Mouse (Mus musculus) embryonic facial prominence, embryonic 12.5 days (tissue): ENCODE measurements around the gene Espn. TPM values are rescaled to one million over a fixed set of nuclear protein-coding genes. Genes with fewer than 3 reads are reported as not detected.

Experiments
- ATAC-seq: fragments of 200-750 bp; cut with Nextera tagmentation; 2 replicates; pipeline ENCODE4 v1.8.0; 2017; ENCODE audit not compliant: insufficient number of reproducible peaks, insufficient read depth, low FRiP score, low TSS enrichment
- H3K27ac ChIP-seq: fragments of 300-500 bp; sonication (generic); 2 replicates; pipeline ENCODE4 v1.5.1; 2016; ENCODE audit warnings: mild to moderate bottlenecking
- H3K27me3 ChIP-seq: fragments of 300-500 bp; sonication (generic); 2 replicates; pipeline ENCODE4 v1.6.1; 2016; ENCODE audit warnings: mild to moderate bottlenecking, moderate library complexity
- H3K36me3 ChIP-seq: fragments of 300-500 bp; sonication (generic); 2 replicates; pipeline ENCODE4 v1.6.1; 2016; ENCODE audit warnings: mild to moderate bottlenecking
- H3K4me1 ChIP-seq: fragments of 300-500 bp; sonication (generic); 2 replicates; pipeline ENCODE4 v1.6.1; 2016
- H3K4me2 ChIP-seq: fragments of 300-500 bp; sonication (generic); replicated peaks from 2 replicates; pipeline ENCODE4 v1.6.1; 2016; ENCODE audit warnings: mild to moderate bottlenecking, moderate library complexity
- H3K4me3 ChIP-seq: fragments of 300-500 bp; sonication (generic); 2 replicates; pipeline ENCODE4 v1.5.1; 2016; ENCODE audit warnings: mild to moderate bottlenecking
- H3K9ac ChIP-seq: fragments of 300-500 bp; sonication (generic); 2 replicates; pipeline ENCODE4 v1.6.1; 2016; ENCODE audit warnings: mild to moderate bottlenecking, moderate library complexity
- H3K9me3 ChIP-seq: fragments of 300-500 bp; sonication (generic); 2 replicates; pipeline ENCODE4 v1.6.1; 2016; ENCODE audit warnings: mild to moderate bottlenecking, moderate library complexity
- WGBS: fragments of 180-500 bp; shearing (Covaris S2); methylation state at CpG from one replicate; pipeline ENCODE4 v1.1.7; 2016; 5-methylcytosine and 5-hydroxymethylcytosine counted together
- polyA plus RNA-seq: library from polyadenylated mRNA; unstranded; fragments of >200 nt; fragmentation: Nextera tagmentation; extraction: Ambion mirVana; gene quantifications from 2 replicates; pipeline ENCODE4 v1.2.1, GENCODE M21; 2016

Espn gene
- polyA plus RNA-seq, 1 experiment from 2014 or later: 6.6 TPM

- 70% methylated on average over 6 of the region's 6 CpGs for WGBS
- Histone ChIP-seq H3K4me3 (peak overlapping the region; percentile 65), H3K4me2 (peak overlapping the region; percentile 96), H3K9ac (peak overlapping the region; percentile 85), H3K9me3 (no peaks in the 10 kb centered on the region), H3K4me1 (peaks cover 16% of the 10 kb centered on the region), H3K27ac (0 out of 2 replicates have a peak overlapping the region, but pooled peaks have one; percentile 71), H3K27me3 (peaks cover 20% of the 10 kb centered on the region), H3K36me3 (no peaks in the 10 kb centered on the region)
- ATAC-seq: no peak
Observed at GRCm38 (mm10) chr4:152177174-152177536, 25.0 kb upstream of the Espn start.

GRCm38 (mm10) chr4:152176638-152177037, 24.5 kb upstream of the Espn start:
- Histone ChIP-seq H3K9me3 (no peaks in the 10 kb centered on the region), H3K27ac (no peak overlapping the region), H3K4me1 (peaks cover 16% of the 10 kb centered on the region), H3K9ac (no peak overlapping the region), H3K27me3 (peaks cover 20% of the 10 kb centered on the region), H3K36me3 (no peaks in the 10 kb centered on the region), H3K4me2 (no peak overlapping the region), H3K4me3 (no peak overlapping the region)
- no peak for ATAC-seq
- WGBS: 78% methylated on average over 3 of the region's 3 CpGs

DNA sequence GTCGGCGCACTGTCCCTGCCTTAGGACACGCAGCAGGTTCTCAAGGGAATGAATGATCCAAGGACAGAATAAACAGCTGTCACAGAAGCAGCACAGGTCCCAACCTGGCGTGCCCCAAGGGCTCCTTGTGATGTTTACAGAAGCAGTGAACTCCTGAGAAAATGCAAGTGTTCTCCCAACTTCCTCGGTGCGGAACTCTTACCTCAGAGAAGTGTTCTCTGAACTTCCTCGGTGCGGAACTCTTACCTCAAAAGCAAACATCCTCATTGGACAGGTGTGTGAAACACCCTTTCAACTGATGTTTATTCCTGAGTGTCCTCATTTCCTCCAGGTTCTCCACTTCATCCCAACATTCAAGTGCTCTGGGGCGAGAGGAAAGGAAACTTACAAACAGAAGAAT, 21.8 kb upstream of the Espn start:
- Histone ChIP-seq H3K9me3 (no peaks in the 10 kb centered on the region), H3K27ac (no peak overlapping the region), H3K36me3 (no peaks in the 10 kb centered on the region), H3K4me3 (no peak overlapping the region), H3K27me3 (peaks cover 8% of the 10 kb centered on the region), H3K4me1 (peaks cover 10% of the 10 kb centered on the region), H3K9ac (no peak overlapping the region), H3K4me2 (no peak overlapping the region)
- no peak for ATAC-seq
- WGBS: 82% methylated on average over 9 of the region's 9 CpGs

DNA sequence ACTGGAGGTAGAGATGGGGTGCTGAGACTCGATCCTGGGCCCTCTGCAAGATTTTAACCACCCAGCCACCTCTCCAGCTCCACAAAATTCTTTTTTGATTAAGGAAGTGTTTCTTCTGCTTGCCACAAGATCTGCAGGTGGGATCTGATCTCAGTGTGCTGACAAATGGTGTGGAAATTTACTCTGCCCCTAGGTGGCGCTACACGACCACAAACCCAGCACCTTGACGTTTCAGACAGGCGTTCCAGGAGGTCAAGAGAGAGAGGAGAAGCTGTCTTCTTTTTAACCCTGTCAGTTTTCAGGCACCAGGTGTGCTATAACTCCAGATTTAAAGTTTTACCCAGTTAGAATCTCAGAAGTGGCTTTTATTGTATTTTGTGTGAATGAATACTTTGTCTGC, 20.9 kb upstream of the Espn start:
- ATAC-seq: no peak

DNA sequence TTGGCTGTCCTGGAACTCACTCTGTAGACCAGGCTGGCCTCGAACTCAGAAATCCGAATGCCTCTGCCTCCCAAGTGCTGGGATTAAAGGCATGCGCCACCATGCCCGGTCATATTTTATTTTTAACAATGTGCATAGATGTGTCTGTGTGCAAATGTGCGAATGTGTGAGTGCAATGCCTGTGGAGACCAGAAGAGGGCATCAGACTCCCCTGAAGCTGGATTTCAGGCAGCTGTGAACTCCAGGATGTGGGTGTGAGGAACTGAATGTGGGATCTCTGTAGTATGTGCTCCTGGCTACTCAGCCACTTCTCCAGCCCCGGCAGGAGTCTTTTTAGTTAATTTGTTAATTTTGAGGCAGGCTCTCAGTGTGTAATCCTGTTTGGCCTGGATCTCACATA, 19.4 kb upstream of the Espn start:
- Histone ChIP-seq H3K27me3 (no peaks in the 10 kb centered on the region; the same call in 1 of the 2 replicates), H3K36me3 (no peaks in the 10 kb centered on the region), H3K4me2 (no peak overlapping the region), H3K4me1 (no peaks in the 10 kb centered on the region), H3K4me3 (no peak overlapping the region), H3K9me3 (no peaks in the 10 kb centered on the region), H3K9ac (no peak overlapping the region), H3K27ac (no peak overlapping the region)
- 84% methylated on average over 6 of the region's 6 CpGs for WGBS
- ATAC-seq: no peak

More for the DNA sequence above, 20.9 kb upstream of the Espn start:
- H3K36me3 ChIP-seq: no peaks in the 10 kb centered on the region
- no peak overlapping the region for H3K27ac ChIP-seq
- 0 out of 2 replicates have a peak, but pooled peaks cover 4% of the 10 kb centered on the region for H3K4me1 ChIP-seq
- H3K9ac ChIP-seq: no peak overlapping the region
- H3K27me3 ChIP-seq: no peaks in the 10 kb centered on the region; the same call in 1 of the 2 replicates
- no peak overlapping the region for H3K4me3 ChIP-seq
- 2% methylated on average over 5 of the region's 5 CpGs for WGBS
- H3K9me3 ChIP-seq: no peaks in the 10 kb centered on the region
- H3K4me2 ChIP-seq: no peak overlapping the region

- Histone ChIP-seq H3K4me2 (no peak overlapping the region), H3K4me1 (no peaks in the 10 kb centered on the region; the same call in 1 of the 2 replicates), H3K9ac (no peak overlapping the region), H3K27me3 (peaks cover 1% of the 10 kb centered on the region), H3K9me3 (no peaks in the 10 kb centered on the region), H3K36me3 (no peaks in the 10 kb centered on the region), H3K27ac (no peak overlapping the region), H3K4me3 (no peak overlapping the region)
- 78% methylated on average over 10 of the region's 10 CpGs for WGBS
- ATAC-seq: no peak
Observed at GRCm38 (mm10) chr4:152170286-152170685, 18.1 kb upstream of the Espn start.

DNA sequence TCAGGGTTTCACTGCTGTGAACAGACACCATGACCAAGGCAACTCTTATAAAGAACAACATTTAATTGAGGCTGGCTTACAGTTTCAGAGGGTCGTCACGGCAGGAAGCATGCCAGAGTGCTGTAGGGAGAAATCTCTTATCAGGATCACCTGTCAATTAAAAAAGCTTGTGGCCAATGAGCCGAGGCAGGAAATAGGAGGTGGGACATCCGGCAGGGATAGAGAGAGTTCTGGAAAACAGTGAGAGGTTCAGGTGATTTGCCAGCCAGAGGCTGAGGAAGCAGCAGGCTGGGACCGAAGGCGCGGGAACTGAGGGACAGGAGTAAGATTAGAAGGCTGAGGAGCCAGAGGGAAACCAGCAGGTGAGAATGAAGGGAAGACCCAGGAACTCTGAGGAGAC, 16.9 kb upstream of the Espn start:
- Histone ChIP-seq H3K27ac (no peak overlapping the region), H3K4me1 (no peaks in the 10 kb centered on the region; the same call in 1 of the 2 replicates), H3K4me3 (no peak overlapping the region), H3K27me3 (peaks cover 11% of the 10 kb centered on the region), H3K9ac (no peak overlapping the region), H3K36me3 (no peaks in the 10 kb centered on the region), H3K4me2 (no peak overlapping the region), H3K9me3 (no peaks in the 10 kb centered on the region)
- no peak for ATAC-seq
- 75% methylated on average over 7 of the region's 7 CpGs for WGBS

DNA sequence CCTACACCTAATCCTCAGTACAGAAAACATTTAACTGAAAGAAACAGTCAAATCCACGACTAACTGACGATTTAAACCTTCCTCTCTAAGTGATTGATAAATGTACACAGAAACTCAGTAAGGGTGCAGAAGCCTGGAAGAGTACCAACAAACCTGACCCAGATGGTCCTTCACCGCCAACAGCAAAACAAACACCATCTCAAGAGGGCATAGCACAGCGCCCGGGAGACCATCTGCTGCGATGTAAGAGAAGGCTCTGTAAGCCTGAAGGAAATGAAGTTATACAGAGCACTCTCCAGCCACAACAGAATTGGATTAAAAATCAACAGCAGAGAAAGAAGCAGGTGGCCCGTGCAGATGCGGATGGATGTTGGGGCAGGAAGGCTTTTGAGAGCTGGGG, 15.9 kb upstream of the Espn start:
- 58% methylated on average over 8 of the region's 8 CpGs for WGBS
- no peaks in the 10 kb centered on the region; the same call in 1 of the 2 replicates for H3K4me1 ChIP-seq
- H3K9ac ChIP-seq: no peak overlapping the region
- H3K27ac ChIP-seq: no peak overlapping the region
- no peak overlapping the region for H3K4me2 ChIP-seq
- H3K36me3 ChIP-seq: no peaks in the 10 kb centered on the region
- no peak overlapping the region for H3K4me3 ChIP-seq
- 0 out of 2 replicates have a peak, but pooled peaks cover 3% of the 10 kb centered on the region for H3K9me3 ChIP-seq
- no peak for ATAC-seq
- H3K27me3 ChIP-seq: peaks cover 12% of the 10 kb centered on the region

- peaks cover 39% of the 10 kb centered on the region for H3K27me3 ChIP-seq
- ATAC-seq: no peak
- no peak overlapping the region for H3K9ac ChIP-seq
- WGBS: 23% methylated on average over 22 of the region's 22 CpGs
- H3K4me1 ChIP-seq: no peaks in the 10 kb centered on the region; the same call in 1 of the 2 replicates
- no peak overlapping the region for H3K4me3 ChIP-seq
- H3K36me3 ChIP-seq: no peaks in the 10 kb centered on the region
- H3K27ac ChIP-seq: no peak overlapping the region; the same call in 1 of the 2 replicates
- H3K4me2 ChIP-seq: no peak overlapping the region
- 0 out of 2 replicates have a peak, but pooled peaks cover 3% of the 10 kb centered on the region for H3K9me3 ChIP-seq
Observed at GRCm38 (mm10) chr4:152165036-152165931, 13.1 kb upstream of the Espn start.

GRCm38 (mm10) chr4:152162748-152163147, 10.6 kb upstream of the Espn start:
- Histone ChIP-seq H3K4me1 (no peaks in the 10 kb centered on the region; the same call in 1 of the 2 replicates), H3K36me3 (no peaks in the 10 kb centered on the region), H3K9ac (no peak overlapping the region), H3K27ac (no peak overlapping the region), H3K4me3 (no peak overlapping the region), H3K27me3 (peaks cover 64% of the 10 kb centered on the region), H3K4me2 (no peak overlapping the region), H3K9me3 (0 out of 2 replicates have a peak, but pooled peaks cover 3% of the 10 kb centered on the region)
- ATAC-seq: no peak
- 92% methylated on average over 2 of the region's 2 CpGs for WGBS

- H3K9ac ChIP-seq: no peak overlapping the region
- peaks cover 74% of the 10 kb centered on the region for H3K27me3 ChIP-seq
- H3K9me3 ChIP-seq: 0 out of 2 replicates have a peak, but pooled peaks cover 3% of the 10 kb centered on the region
- WGBS: 69% methylated on average over 6 of the region's 6 CpGs
- H3K27ac ChIP-seq: no peak overlapping the region
- no peaks in the 10 kb centered on the region for H3K36me3 ChIP-seq
- H3K4me1 ChIP-seq: no peaks in the 10 kb centered on the region; the same call in 1 of the 2 replicates
- ATAC-seq: no peak
- no peak overlapping the region for H3K4me3 ChIP-seq
- no peak overlapping the region for H3K4me2 ChIP-seq
Observed at GRCm38 (mm10) chr4:152161601-152162000, 9.4 kb upstream of the Espn start.

DNA sequence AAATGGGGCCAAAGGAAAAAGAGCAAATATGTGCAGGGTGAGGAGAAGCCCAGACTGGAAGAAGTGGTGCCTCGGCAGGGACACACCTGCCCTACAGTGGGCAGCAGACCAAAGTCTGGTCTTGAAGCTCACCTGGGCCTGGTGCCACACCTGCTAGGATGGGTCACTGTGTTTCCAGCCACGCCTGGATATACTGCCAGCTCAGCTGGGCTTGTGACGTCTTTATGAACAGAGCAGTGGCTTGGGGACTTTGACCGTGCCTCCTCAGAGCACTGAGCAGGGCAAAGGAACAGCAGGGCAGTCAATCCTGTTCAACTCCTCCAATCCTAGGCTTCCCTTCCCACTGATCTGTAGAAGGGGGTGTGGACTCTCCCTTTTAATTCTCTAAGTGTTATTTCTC, 8.6 kb upstream of the Espn start:
- Histone ChIP-seq H3K4me1 (no peaks in the 10 kb centered on the region; the same call in 1 of the 2 replicates), H3K9me3 (0 out of 2 replicates have a peak, but pooled peaks cover 3% of the 10 kb centered on the region), H3K27ac (no peak overlapping the region), H3K4me2 (no peak overlapping the region), H3K4me3 (no peak overlapping the region), H3K36me3 (no peaks in the 10 kb centered on the region), H3K27me3 (peaks cover 78% of the 10 kb centered on the region), H3K9ac (no peak overlapping the region)
- 36% methylated on average over 4 of the region's 4 CpGs for WGBS
- ATAC-seq: no peak
